Mouse (Mus musculus) liver, postnatal 0 days (tissue): Measurements from ENCODE around the gene Ssr2. TPM values are rescaled to one million over a fixed set of nuclear protein-coding genes. Genes with fewer than 3 reads are reported as not detected.
A peak's percentile ranks its signal among the peaks of the same experiment; 100 is the strongest.

Source experiments
- ATAC-seq: fragments of 200-750 bp; cut with Nextera tagmentation; 2 replicates; pipeline ENCODE4 v1.8.0; 2017; ENCODE audit warnings: mild to moderate bottlenecking, moderate library complexity
- DNase-seq: peaks from one replicate; pipeline ENCODE4 v3.0.0-alpha.2; 2016
- H3K27ac ChIP-seq: fragments of 300-500 bp; sonication (generic); 2 replicates; pipeline ENCODE4 v1.5.1; 2014; ENCODE audit warnings: antibody characterized with exemption, moderate library complexity, mild to moderate bottlenecking, low read depth
- H3K27me3 ChIP-seq: fragments of 300-500 bp; sonication (generic); 2 replicates; pipeline ENCODE4 v1.6.1; 2014; ENCODE audit warnings: low read length, control low read depth, mixed read lengths; ENCODE audit not compliant: insufficient read depth
- H3K36me3 ChIP-seq: fragments of 300-500 bp; sonication (generic); replicated peaks from 2 replicates; pipeline ENCODE4 v1.6.1; 2014; ENCODE audit warnings: mild to moderate bottlenecking, control low read depth, low read length, moderate library complexity, mixed read lengths; ENCODE audit not compliant: insufficient read depth
- H3K4me1 ChIP-seq: fragments of 300-500 bp; sonication (generic); 2 replicates; pipeline ENCODE4 v1.6.1; 2014; ENCODE audit warnings: antibody characterized with exemption, mild to moderate bottlenecking, control low read depth; ENCODE audit not compliant: insufficient read depth
- H3K4me2 ChIP-seq: fragments of 300-500 bp; sonication (generic); 2 replicates; pipeline ENCODE4 v1.6.1; 2014; ENCODE audit warnings: low read depth, mild to moderate bottlenecking, low read length, moderate library complexity, mixed read lengths
- H3K4me3 ChIP-seq: fragments of 300-500 bp; sonication (generic); 2 replicates; pipeline ENCODE4 v1.5.1; 2014; ENCODE audit warnings: low read depth, low read length
- H3K9ac ChIP-seq: fragments of 300-500 bp; sonication (generic); replicated peaks from 2 replicates; pipeline ENCODE4 v1.6.1; 2014; ENCODE audit warnings: mild to moderate bottlenecking, moderate library complexity
- H3K9me3 ChIP-seq: fragments of 300-500 bp; sonication (generic); 2 replicates; pipeline ENCODE4 v1.6.1; 2016; ENCODE audit warnings: mild to moderate bottlenecking, control low read depth, low read length, mixed read lengths
- CTCF ChIP-seq: sonication (generic); IDR thresholded peaks from 2 replicates; pipeline ENCODE4 v1.5.1; 2016; ENCODE audit warnings: antibody characterized with exemption, low read depth
- EP300 ChIP-seq: IDR thresholded peaks from 2 replicates; pipeline ENCODE4 v1.6.1; 2016; ENCODE audit warnings: antibody characterized with exemption, low read depth, mild to moderate bottlenecking
- WGBS: fragments of 180-500 bp; shearing (Covaris S2); extraction: QIAGEN DNeasy Blood & Tissue Kit; methylation state at CpG from one replicate; pipeline ENCODE4 v1.1.7; 2014; ENCODE audit not compliant: insufficient replicate concordance; 5-methylcytosine and 5-hydroxymethylcytosine counted together
- polyA plus RNA-seq: library from polyadenylated mRNA; unstranded; fragments of >200 nt; fragmentation: Nextera tagmentation; extraction: Ambion mirVana; gene quantifications from 2 replicates; pipeline ENCODE4 v1.2.1, GENCODE M21; 2015

The Ssr2 gene
- polyA plus RNA-seq, 1 experiment from 2014 or later = 155 TPM

DNA sequence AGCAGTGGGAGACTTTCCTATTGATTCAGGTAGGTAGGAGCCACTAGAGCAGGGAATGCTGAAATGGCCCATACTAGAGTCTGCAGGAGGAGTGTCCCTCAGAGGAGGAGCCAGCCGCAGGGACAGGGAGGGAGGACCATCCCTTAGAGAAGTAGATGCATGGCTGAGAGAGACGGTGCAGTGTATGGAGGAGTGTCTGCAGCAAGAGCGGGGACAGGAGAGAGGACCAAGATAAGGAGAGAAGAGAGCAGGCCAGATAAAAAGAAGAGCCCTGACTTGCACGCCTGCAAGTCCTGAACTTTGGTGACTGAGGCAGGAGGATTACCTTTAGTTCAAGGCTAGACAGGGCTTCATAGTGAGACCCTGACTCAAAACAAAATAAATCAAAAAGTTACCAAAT, 51.4 kb downstream of the Ssr2 start:
- Histone ChIP-seq H3K9me3 (no peaks in the 10 kb centered on the region), H3K4me3 (no peak overlapping the region), H3K27ac (no peak overlapping the region), H3K4me1 (peaks cover 62% of the 10 kb centered on the region), H3K4me2 (no peak overlapping the region), H3K36me3 (peaks cover 35% of the 10 kb centered on the region), H3K27me3 (no peaks in the 10 kb centered on the region), H3K9ac (no peak overlapping the region)
- TF ChIP-seq EP300 (no peak), CTCF (no peak)
- 20% methylated on average over 4 of the region's 4 CpGs for WGBS
- DNase-seq = no peak
- ATAC-seq = peak; percentile 30; the same call in 1 of the 2 replicates

DNA sequence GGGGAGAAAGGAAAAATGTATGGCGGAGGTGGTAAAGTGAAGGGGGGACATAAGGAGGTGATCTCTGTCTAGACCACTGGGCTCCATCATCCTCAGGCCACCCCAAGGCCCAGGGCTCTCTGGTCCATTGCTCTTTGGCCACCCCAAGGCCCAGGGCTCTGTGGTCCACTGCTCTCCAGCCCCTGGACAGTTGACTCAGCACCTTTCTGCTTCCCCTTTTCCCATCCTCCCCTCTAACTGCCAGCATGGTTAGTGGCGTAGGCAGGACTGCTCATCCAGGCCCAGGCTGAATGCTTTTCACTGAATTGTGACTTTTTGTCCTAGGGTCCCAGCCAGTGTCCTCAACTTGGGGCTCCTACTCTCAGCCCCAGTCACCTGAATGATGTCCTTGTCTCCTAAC, 51.9 kb downstream of the Ssr2 start:
- H3K4me2 ChIP-seq = no peak overlapping the region
- H3K9ac ChIP-seq = no peak overlapping the region
- 58% methylated on average over 2 of the region's 2 CpGs for WGBS
- no peak overlapping the region for H3K27ac ChIP-seq
- peaks cover 38% of the 10 kb centered on the region for H3K36me3 ChIP-seq
- DNase-seq = no peak
- TF ChIP-seq EP300 (no peak), CTCF (no peak)
- H3K9me3 ChIP-seq = no peaks in the 10 kb centered on the region
- peaks cover 61% of the 10 kb centered on the region for H3K4me1 ChIP-seq
- ATAC-seq = no peak
- H3K4me3 ChIP-seq = no peak overlapping the region
- H3K27me3 ChIP-seq = no peaks in the 10 kb centered on the region

DNA sequence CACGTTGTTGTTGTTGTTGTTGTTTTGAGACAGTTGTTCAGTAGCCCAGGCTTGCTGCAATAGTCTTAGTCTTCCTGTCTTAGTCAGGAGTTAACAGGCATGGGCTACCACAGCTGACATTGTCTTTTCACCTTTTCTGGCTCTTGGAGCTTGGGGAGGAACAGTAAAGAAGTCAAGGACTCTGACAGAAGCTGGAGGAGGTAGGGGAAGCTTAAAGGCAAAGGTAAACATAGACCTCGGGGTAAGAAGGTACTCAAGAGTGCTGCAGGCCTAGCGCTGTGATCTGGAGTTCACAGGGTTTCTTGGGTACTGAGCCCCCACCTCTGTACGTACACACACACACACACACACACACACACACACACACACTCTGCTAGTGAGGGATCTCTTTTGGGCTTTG, 53.1 kb downstream of the Ssr2 start:
- Histone ChIP-seq H3K4me2 (no peak overlapping the region; the same call in 1 of the 2 replicates), H3K27me3 (no peaks in the 10 kb centered on the region), H3K9me3 (no peaks in the 10 kb centered on the region), H3K9ac (no peak overlapping the region), H3K4me3 (no peak overlapping the region), H3K27ac (no peak overlapping the region), H3K4me1 (peaks cover 49% of the 10 kb centered on the region), H3K36me3 (peaks cover 49% of the 10 kb centered on the region)
- TF ChIP-seq CTCF (no peak), EP300 (no peak)
- WGBS = 40% methylated on average over 4 of the region's 4 CpGs
- DNase-seq (no peak), ATAC-seq (no peak)

DNA sequence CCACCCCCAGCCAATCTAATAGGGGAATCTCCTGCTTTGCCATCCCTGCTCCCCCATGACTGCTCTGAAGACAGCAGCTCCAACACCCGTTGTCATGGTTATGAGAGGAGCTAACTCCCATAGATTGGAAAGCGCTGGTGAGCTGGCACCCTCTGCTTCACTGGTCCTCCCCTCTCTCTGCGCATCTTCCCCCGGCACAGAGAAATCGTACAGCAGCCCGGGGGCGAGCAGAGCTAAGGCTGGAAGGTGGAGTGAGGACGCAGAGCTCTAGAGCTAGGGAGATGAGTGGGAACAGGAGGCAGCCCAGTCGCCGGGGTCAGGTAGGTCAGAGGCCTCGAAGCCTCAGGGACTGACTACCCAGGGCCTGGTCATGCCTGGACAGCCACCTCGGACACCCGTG, 53.6 kb downstream of the Ssr2 start:
- H3K36me3 ChIP-seq = peaks cover 54% of the 10 kb centered on the region
- no peak overlapping the region for H3K27ac ChIP-seq
- ATAC-seq (no peak), DNase-seq (no peak)
- H3K27me3 ChIP-seq = no peaks in the 10 kb centered on the region
- WGBS = 79% methylated on average over 13 of the region's 13 CpGs
- no peak overlapping the region for H3K9ac ChIP-seq
- peaks cover 46% of the 10 kb centered on the region for H3K4me1 ChIP-seq
- H3K4me3 ChIP-seq = no peak overlapping the region
- H3K9me3 ChIP-seq = no peaks in the 10 kb centered on the region
- H3K4me2 ChIP-seq = no peak overlapping the region
- TF ChIP-seq CTCF (no peak), EP300 (no peak)

DNA sequence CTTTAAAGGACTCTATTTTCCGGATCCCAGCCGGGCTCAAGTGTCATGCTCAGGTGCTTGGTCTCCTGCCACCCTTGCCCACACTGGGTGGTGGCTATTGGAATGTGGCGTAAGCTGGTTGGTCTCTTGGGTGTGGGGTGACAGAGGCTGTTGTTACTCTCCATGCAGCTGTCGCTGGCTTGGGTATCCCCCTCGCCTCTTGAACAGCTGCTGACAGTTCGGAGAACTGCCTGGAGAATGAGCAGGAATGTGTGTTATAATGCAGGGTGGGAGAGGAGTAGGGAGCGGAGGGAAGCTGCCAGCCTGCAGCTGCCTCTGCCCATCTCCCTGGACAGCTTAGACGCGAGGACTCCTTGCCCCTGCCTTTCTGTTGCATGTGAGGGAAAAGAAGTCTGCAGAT, 54.3 kb downstream of the Ssr2 start:
- peaks cover 56% of the 10 kb centered on the region for H3K36me3 ChIP-seq
- no peak overlapping the region for H3K27ac ChIP-seq
- peaks cover 38% of the 10 kb centered on the region for H3K4me1 ChIP-seq
- H3K4me3 ChIP-seq = no peak overlapping the region
- H3K4me2 ChIP-seq = no peak overlapping the region
- no peaks in the 10 kb centered on the region for H3K27me3 ChIP-seq
- TF ChIP-seq EP300 (no peak), CTCF (no peak)
- ATAC-seq = no peak
- no peaks in the 10 kb centered on the region for H3K9me3 ChIP-seq
- WGBS = 80% methylated on average over 9 of the region's 9 CpGs
- no peak overlapping the region for H3K9ac ChIP-seq
- DNase-seq = no peak

DNA sequence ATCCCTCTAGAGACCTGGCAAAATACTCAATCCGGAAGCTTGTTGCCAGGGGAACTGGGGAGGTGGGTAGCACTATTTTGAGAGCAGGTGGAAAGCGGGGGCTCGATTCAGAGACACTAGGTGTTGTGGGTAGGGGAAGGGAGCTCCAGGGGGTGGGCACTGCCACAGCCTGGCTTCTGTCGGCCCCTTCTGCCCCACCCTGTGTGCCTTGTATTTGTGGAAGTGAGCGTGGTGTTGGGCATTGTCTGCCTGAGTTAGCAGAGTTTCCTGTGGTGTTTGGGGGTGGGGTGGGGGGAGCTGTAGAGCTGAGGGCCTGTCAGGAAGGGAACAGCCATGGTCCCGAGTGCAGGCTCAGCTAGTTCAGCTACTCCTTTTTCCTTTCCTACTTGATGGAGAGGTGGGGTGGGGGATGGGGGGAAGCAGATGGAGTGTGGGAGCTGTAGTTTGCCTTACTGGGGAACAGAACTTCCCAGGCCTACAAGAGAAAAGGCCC, 55.2 kb downstream of the Ssr2 start:
- peak overlapping the region; percentile 29; the same call in 1 of the 2 replicates for H3K27ac ChIP-seq
- H3K4me3 ChIP-seq = no peak overlapping the region
- H3K4me1 ChIP-seq = peaks cover 35% of the 10 kb centered on the region
- H3K9ac ChIP-seq = no peak overlapping the region
- TF ChIP-seq EP300 = no peak
- TF ChIP-seq CTCF = no peak
- H3K36me3 ChIP-seq = peaks cover 62% of the 10 kb centered on the region
- H3K27me3 ChIP-seq = no peaks in the 10 kb centered on the region
- DNase-seq (peak; percentile 32), ATAC-seq (0 out of 2 replicates have a peak, but pooled peaks have one; percentile 31)
- 43% methylated on average over 6 of the region's 6 CpGs for WGBS
- no peak overlapping the region for H3K4me2 ChIP-seq
- H3K9me3 ChIP-seq = no peaks in the 10 kb centered on the region
